Mouse (Mus musculus): ENCODE measurements around the gene Atp5l.
"Not testable (repeated sequence)": the region's sequence is repeated elsewhere in the genome, so short reads cannot be mapped to it uniquely, and the experiment has no call there.

The Atp5l gene

DNA sequence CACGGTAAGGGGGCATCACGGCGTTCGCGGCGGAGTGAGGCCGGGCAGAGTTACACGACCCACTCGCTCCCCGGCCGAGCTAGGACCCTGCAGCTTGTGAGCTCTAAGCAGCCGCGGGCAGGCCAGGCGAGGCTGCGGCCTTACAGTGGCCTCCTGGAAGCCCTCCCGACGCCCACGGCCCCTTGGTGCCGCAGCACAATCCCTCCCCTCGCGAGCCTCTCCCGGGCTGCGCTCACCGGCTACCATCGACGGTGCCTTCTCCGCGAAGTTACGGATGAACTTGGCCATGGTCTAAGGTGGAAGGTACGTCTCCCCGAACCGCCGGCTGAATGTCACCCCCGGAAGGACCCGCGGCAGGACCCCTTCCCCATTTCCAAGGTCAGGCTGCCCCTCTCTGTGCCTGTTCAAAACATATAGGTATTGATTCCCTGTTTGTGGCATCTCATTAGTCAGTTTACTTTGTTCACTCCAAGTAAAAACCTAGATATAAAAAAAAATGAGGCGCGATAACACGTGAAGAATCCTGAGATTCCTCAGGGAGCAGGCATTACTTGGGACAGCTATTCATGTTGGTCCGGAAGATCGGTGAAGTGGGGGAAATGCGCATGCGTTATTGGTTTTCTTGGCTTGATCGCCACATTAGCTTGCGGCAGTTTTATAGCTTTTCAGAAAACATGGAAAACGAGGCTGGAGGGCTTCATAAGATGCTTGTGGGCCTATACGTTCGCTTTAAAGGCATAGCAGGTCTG is at the start of gene Atp5l:
Gene Atp5l (minus strand): TSS at position 369 of the 749 bp plus-strand sequence.
- DNase-seq, result peak; percentile 87

DNA sequence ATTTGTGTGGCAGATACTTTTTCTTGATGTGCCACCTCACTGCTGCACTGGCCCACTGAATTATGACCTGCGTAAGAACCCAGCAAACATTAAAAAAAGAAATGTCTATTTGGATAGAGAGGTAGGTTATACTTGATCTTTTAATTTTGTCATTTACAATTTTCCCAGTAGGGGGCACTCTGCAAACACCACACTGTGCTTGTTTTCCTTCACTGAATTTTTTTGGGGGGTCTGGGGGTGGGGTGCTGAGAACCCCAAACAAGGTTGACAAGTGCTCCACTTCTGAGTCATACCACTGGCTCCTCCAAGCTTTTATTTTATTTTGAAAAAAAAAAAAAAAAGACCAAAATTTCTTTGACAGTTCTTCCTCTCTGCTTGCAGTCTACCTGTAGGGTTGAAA is 48.9 kb upstream of the Atp5l start:
- DNase-seq, result peak; percentile 44

DNA sequence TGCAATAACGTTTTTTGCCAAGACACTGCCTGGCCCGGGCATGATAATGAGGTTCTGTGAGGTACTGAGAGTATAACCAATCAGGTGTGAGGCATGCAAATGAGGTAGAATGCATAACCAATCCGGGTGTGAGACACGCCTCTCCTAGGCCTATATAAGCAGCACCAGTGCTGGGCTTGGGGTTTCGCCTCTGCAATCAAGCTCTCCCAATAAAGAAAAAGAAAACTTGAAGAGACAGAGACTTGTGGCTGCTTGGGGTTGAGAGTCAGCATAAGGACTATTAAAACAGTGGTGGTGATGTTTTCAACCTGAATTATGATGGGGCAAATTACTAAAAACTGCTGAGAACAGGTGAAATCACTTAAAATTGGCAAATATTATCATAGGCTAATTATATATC is 47.2 kb upstream of the Atp5l start:
- DNase-seq, result not testable (repeated sequence)

DNA sequence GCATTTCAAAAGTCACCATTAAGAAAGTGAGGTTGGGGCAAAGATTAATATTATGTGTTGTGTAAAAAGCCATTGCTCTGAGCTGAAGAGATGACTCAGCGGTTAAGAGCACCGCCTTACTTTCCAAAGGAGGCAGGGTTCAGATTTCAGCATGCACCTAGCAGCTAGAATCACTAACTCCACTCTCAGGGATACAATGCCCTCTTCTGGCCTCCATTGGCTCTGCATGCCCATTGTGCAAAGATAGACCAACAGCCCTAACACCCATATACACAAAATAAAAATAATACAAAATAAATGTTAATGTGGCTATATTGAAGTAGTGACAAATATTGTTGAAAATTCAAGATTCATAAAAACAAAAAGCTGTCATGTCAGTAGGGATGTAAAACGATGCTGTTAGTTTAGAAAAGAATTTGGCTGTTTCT is 46.3 kb upstream of the Atp5l start:
- peak; percentile 90 for DNase-seq

DNA sequence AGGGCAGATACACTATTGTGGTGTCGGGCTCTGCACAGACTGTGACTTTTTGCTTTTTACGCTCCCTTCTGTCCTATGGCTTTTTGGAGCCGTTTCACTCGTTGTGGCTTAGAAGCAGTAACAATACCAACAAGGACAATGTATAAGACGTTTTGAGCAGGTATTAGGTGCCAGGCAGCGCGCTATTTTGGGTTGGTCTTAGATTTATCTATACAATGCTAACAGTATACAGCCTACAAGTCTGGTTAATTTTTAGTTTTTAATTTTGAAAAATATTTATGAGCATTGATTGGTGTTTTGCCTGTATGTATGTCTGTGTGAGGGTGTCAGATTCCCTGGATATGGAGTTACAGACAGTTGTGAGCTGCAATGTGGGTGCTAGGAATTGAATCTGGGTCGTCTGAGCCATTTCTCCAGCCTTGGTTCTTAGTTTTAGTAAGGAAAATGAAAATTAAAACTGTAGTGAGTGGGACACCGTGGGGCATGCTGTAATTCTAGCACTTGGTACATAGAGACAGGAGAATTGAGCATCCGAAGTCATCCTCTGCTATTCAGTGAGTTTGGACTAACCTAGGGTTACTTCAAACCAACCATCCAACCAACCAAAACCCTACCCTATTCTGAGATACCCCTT is 45.4 kb upstream of the Atp5l start:
- no peak for DNase-seq

DNA sequence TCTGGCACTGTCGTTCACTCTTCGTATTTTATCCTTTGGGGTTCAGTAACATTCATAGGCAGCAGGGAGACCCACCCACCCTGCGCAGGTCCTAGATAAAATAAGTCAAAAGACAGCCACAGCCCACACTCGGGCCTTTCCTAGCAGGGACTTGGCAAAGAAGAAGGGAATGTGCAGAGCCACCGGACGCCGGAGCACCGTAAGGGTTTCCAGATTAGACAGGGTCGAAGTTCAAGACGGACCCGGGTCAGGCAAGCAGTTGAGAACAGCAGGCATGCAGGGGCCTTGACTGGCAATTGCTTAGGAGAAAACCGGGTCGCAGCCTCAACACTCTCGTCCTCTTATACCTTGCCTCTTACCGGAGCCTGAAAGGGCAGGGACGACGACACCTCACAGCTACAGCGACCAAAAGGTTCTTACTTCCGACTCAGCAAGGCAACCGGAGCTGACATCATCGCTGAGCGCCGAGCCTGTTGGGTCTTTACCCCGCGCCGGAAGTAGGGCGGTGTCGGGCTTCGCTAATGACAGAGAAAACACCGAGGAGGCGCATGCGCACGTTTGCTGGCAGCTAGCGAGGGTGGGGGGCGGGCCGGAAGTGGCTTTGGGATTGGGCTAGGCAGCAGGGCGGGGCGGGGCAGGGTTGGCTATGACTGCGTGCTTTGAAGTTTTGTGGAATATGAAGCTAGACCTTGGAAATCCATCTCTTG is 44.7 kb upstream of the Atp5l start, which contains the start of gene Ube4a:
Gene Ube4a (minus strand): TSS at position 475 of the 707 bp plus-strand sequence.
- DNase-seq, result peak; percentile 100

DNA sequence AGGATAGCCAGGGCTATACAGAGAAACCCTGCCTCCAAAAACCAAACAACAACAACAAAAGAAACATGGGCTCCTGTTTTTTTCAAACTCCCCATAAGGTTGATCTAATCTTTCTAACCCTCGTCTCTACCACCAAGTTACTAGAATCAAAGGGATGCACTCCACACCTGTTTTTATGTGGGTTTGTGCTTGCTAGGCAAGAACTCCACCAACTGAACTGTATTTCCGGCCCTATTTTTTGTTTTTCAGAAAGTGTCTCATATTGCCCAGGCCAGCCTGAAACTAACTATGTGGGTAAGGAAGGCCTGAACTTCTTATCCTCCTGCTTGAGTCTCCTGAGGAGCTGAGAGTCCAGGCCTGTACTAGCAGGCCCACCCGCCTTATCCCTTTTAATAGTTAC is 33.9 kb upstream of the Atp5l start:
- peak; percentile 52 for DNase-seq

DNA sequence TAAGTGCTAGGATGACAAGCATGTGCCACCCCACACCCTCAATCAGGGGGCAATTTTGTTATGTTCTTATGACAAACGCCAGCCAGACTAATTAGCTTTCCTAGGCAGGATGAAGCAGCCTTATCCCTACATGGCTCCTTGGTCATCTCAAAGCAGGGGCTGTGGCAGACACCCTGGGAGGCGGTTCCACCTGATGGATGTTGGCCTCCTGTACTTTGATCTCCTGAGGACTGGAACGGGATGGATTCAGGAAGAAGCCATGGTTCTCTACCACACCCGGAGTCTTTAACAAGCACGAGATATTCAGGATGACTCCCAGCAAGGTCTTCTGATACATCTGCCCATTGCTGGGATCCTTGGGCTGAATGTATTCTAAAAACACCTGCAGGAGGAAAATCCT is 27.3 kb upstream of the Atp5l start:
- DNase-seq, result no peak

DNA sequence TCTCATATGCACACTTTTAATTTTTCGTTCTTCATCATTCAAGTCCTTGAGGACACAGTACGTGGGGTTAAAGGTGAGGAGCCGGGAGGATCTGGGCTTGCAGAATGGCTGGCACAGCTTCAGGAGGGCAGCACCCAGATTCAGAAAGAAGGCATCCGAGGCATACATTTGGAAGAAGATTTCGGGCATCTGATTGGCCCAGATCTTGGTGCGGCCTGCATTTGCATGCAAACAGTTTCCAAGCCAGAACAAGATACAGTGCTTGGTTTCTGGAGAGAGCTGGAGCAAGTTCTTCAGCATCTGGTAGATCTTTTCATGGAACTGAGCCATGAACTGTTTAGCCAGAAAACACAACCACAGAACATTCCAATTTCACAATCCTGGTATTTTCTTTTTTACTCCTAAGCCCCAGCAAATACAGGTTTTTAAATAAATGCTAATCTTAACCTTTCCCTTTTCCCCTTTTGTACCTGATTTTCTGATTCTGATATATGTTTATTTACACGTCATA is 25.7 kb upstream of the Atp5l start:
- no peak for DNase-seq

DNA sequence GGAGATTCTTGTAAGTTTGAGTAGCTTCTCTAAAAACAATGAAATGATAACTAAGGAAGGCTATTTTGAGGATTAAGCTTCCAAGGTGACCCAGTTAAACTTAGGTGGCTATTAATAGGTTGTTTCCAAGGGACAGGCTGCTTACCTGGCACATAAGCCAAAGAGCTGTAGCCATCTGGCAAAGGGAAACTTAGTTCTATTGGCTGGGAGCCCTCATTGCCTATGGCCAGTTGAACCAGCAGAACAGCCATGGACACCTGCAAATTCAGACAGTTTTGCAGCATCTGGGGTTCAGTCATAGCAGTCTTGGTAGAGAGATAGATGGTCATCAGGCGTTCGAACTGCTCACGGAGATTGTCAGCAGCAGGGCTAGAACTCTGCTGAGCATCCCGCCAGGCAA is 21.9 kb upstream of the Atp5l start:
- DNase-seq, result no peak

DNA sequence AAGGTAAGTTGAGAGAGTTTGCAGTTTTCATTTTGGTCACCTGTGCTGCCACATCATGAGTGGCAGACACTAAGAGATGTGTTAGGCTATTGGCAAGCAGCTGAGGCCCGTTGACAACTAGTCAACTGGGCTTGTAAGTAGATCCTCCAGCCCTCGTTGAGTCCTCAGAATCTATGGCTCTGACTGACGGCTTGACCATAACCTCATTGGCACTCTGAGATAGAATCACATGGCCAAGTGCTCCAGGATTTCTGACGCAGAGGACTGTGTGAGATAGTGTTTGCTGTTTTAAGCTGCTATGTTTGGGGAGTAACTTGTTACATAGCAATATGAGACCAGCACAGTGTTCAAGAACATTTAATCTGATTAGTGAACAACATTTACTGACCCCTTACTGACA is 21.2 kb upstream of the Atp5l start:
- DNase-seq, result no peak

DNA sequence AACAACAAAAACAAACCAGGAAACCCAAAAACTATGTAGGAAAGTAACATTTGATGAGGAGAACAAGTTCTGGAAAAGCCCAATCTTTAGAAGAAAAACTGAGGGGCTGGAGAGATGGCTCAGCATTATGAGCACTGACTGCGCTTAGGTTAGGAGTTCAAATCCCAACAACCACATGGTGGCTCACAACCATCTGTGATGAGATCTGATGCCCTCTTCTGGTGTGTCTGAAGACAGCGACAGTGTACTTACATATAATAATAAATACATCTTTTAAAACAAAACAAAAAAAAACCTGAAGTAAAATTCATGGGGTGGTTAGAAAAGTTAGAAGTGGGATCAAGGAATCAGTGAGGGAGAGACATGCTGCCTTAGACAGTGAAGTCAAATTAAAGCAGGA is 1.0 kb upstream of the Atp5l start:
- no peak for DNase-seq

DNA sequence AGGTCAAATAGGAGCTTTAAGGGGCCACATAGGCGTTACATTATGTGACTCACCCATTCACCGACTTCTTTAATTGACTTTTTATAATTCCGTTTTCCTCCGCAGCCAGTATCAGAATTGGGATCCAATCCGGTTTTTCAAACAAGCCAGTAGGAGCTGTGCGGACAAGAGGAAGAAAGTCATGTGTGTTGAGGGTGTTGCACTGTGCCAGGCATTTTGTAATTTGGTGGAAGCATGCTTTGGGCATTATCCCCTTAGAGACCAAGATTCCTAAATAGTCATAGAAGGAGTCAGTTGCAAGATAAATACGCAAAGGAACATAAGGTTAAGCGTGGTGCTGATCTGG is 554 bp upstream of the Atp5l start:
- no peak for DNase-seq

DNA sequence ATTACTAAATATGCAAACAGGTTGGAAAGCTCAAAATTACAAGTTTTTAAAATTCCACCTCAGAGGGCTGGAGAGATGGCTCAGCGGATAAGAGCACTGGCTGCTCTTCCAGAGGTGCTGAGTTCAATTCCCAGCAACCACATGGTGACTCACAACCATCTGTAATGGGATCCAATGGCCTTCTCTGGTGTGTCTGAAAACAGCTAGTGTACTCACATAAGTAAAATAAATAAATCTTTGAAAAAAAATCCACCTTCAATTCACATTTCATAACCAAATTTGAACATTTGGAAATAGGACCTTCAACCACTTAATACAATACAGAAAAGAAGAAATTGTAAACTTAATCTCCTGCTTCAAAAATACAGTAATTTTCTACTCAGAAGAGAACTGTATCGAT is 936 bp downstream of the Atp5l start:
- no peak for DNase-seq

DNA sequence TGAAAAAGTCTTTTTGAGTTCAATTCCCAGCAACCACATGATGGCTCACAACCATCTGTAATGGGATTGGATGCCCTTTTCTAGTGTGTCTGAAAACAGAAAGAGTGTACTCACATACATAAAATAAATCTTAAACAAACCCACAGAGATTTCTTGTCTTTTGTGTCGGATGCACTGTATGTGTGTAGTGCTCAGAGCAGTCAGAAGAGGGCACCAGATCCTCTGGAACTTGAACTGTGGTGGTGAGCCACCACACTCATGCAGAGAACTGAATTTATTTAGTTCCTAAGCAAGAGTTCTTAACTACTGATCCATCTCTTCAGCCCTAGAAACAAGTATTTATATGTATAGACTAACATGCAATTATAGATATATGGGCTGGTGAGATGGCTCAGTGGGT is 4.3 kb downstream of the Atp5l start:
- peak; percentile 72 for DNase-seq

DNA sequence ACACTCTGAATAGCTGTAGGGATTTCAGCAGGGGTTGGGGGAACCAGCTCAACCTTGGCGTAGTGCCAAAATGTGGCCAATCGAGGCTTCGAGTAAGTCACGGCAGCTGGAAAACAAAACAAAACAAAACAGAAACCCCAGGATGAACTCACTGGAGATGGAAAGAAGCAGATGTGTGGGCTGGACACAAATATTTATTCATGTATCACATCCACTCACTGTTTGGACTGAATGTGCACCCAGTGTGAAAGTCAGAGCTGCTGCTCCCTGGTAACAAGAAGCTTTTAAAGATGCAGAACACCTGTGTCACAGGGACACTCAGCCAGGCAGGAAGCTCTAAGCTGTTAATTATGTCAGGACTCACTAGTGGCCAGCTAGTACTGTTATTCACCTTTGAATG is 5.8 kb downstream of the Atp5l start:
- DNase-seq, result no peak

DNA sequence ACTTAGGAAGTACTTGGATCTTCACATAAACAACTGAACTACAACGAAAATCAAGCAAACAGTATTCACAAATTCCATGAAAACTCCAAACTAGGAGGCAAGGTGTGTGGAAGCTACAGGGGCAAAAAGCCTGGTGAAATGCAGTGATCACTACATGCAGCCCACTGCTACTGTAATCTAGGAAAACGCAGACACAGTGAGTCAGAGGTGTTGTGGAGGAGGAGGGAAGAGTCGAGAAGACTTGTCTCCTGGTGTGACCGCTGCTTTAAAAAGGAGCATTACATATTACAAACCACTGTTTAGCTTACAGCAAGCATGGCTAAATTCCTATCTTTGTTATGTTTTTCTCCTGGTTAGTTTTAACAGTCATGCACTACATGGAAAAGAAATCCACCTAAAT is 9.2 kb downstream of the Atp5l start:
- no peak for DNase-seq

DNA sequence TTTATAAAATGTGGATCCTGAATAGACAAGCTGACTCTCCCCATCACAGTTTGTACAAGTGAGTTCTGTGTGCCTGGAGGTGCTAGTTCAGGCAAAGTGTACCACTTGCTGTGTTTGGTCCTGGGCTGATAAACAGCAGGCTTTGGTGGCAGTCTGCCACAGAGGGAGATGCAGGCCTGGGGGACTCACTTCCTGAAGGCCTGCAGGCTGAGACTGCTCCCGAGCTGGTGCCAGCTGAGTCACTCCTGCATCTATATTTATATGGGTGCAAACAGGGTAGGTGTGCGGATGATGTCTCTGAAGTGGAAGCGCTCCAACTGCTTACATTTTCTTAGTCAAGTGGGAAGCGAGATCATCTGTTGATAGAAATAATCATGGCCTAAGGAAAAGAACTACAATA is 14.9 kb downstream of the Atp5l start:
- DNase-seq, result no peak

DNA sequence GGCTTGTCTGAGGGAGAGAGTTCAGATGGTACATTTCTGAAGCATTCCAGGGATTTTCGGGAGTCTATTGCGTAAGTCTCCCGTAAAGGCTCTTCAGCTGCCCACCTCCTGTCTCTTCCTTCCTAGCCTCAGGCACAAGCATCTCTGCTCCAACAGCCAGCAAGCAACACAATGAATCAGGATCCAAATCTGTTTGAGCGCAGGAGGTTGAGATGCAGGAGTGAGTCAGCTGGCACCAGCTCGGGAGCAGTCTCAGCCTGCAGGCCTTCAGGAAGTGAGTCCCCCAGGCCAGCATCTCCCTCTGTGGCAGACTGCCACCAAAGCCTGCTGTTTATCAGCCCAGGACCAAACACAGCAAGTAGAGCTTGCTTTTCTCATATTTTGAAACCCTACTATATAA is 15.6 kb downstream of the Atp5l start:
- DNase-seq, result no peak

DNA sequence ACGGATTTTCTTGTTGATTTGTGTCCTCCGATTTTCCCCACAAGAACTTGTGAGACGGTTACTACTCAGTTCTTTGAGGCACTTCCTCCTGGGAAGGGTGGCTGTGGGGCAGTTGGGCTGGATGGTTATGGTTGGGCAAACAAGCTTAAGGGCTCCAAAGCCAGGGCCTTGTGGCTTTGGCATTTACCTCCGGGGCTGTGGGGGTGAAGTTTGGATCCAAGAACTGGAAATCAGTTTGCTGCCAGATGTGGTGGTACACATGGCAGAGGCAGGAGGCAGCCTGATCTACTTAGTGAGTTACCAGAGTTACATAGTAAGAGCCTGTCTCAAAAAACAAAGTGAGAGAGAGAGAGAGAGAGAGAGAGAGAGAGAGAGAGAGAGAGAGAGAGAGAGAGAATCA is 16.7 kb downstream of the Atp5l start:
- no peak for DNase-seq

DNA sequence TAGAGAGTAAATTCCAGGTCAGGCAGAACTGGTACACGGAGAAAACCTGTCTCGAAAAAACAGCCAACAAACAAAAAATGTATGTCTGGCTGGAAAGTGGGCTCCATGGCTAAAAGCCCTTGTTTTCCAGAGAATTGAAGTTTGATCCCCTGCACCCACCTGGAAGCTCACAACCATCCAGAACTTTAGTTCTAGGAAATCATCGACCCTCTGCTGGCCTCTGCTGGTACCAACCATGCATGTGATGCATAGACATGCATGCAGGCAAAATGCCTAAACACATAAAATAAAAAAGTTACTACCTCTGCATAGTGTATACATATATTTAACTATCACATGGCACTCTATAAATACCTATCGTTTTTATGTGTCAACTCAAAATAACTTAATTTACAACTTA is 20.1 kb downstream of the Atp5l start:
- peak; percentile 39 for DNase-seq

DNA sequence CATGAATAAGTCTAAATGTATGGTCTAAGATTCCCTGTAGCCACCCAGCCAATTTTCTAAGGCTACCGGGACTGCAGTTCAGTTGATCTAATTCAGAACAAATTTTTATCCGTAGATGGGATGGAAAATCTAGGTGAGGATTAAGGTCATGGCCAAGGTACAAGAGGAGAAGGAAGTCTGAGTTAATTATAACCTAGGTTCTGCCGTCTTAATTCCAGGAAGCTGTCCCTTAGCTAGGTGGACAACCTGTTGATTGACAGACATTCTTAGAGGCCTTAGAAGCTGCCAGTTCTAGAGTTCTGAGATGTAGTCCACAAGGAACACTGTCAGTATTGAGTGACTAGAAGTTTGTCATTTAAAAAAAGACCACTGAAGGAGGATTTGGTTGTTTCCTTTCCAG is 20.8 kb downstream of the Atp5l start:
- DNase-seq, result no peak

DNA sequence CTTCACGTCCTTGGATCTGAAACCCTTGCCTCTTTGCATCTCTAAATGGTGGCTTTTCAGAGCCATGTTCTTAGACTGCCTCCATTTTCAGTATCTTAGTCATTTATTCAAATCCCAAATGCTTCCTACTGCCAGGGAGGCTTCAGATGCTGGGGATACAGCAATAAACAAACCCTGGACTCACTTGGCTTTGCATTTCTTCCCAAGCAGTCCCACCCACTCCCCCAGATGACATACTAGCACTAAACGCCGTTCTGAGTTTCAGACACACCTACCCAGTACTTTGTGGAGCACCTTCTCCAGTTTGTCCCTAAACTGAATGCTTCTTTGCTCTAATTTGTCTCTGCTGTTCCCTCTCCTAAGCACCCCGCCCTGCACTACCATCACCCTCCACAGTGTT is 23.5 kb downstream of the Atp5l start:
- DNase-seq, result no peak

DNA sequence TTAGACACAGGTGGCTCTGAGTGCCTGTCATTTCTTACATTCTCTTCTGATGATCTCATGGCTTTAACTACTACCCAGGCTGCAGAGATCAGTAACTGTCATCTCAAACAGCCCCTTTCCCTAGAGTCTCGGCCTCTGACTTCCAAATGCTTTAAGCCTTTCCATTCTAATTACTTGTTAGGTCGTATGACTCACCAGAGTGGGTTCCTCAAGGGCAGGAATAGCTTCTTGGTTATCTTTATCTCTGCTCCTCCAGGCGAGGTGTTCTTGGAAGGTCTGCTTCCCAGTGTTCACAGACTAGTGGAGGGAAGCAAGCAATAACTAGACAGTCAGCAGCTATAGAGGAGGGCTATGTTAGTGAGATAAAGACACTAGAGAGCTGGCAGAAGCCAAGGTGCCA is 27.9 kb downstream of the Atp5l start:
- no peak for DNase-seq

All from thymus, postnatal 25 days (tissue).